Mouse (Mus musculus): ENCODE measurements at regions not wholly inside any gene's neighbourhood (a gene's known extent, or its start where the extent isn't known, plus 50 kb on each side); places are given as distances from the start of the nearest gene placed in this dataset.

- no peak for TF ChIP-seq CTCF (IDR thresholded peaks at IDR 0.05; ENCODE audit: low read depth)
- no peak for TF ChIP-seq EP300 (IDR thresholded peaks at IDR 0.05; ENCODE audit: low read depth)
Measured at GRCm38 (mm10) chr8:89824586-89824985, 523.6 kb downstream of the Tox3 start.

Measured in heart, postnatal 0 days (tissue).